Mouse (Mus musculus): ENCODE measurements around the gene Strip2.

Gene Strip2

DNA sequence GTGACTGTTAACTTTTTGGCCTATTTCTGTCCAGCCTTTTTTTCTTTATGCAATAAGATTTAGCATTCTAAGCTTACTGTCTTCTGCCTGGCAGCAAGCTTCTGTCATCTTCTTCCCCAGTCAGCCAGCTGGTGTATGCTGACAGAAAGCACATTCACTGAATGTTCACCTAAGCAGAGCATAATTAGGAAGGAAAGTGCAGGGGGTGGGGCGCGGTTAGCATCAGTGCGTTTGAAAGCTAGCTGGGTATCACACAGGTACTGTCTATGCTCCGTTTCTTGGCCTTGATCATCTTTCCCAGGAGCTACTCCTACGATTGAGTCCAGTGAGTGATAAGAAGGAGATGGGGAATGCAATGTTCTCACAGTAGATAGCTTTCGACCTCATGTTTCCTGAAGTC lies 13.9 kb downstream of the Strip2 start:
- DNase-seq: no peak

DNA sequence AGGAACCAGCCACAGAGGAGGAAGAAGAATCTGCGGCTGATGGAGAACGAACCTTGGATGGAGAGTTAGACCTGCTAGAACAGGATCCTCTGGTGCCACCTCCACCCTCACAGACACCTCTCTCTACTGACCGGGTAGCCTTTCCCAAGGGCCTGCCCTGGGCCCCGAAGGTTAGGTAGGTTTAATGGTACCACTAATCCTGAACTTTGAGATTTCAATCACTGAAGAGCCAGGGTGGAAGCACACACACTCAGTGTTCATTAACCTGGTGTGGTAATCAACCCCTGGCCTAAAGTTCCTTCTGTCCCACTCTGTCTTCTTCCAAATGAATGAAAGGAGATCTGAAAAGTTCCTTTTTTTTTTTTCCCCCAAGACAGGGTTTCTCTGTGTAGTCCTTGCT lies 14.4 kb downstream of the Strip2 start:
- DNase-seq: no peak

GRCm38 (mm10) chr6:29935741-29936140 lies 18.9 kb downstream of the Strip2 start:
- DNase-seq: no peak

- DNase-seq: no peak
Observed at GRCm38 (mm10) chr6:29940428-29940827, 23.6 kb downstream of the Strip2 start.

DNA sequence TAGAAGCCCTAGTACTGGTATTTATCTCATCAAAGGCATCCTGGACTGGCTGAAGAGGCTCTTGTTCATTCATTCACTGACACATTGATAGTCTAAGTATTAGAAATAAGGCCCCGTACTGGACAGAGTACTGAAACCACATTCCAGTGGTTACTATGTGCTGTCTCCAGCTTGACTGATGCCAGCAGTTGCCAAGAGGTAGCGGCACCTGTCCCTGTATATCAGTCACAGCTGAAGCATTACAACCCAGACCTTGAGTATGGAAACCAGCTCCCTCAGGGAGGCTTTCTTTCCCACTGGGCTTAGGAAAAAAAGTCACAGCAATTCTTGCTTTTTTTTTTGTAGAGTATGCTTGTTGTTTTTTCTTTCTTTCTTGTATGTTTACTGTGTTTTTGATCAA lies 24.2 kb downstream of the Strip2 start:
- no peak for DNase-seq

DNA sequence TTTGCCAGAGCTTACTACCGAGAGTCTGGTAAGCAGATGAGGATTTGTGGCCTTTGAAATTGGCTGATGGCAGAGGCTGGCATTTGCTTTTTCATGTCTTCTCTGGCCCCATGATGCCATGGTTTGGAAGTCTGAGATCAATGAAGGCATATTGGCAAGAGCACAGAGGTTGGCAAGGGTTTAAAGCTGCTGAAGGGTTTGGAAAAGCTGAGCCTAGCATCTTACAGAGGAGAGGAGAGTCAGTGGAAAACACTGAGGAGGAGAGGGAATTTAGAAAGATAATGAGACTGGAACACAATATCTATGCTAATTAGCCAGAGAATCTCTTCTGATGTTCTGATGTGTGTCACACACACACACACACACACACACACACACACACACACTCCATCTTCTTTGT lies 27.7 kb downstream of the Strip2 start:
- no peak for DNase-seq

GRCm38 (mm10) chr6:29946568-29946967 lies 29.8 kb downstream of the Strip2 start:
- no peak for DNase-seq

GRCm38 (mm10) chr6:29947823-29948222 lies 31.0 kb downstream of the Strip2 start:
- no peak for DNase-seq

- DNase-seq: no peak
Observed at GRCm38 (mm10) chr6:29956749-29957148, 39.9 kb downstream of the Strip2 start.

DNA sequence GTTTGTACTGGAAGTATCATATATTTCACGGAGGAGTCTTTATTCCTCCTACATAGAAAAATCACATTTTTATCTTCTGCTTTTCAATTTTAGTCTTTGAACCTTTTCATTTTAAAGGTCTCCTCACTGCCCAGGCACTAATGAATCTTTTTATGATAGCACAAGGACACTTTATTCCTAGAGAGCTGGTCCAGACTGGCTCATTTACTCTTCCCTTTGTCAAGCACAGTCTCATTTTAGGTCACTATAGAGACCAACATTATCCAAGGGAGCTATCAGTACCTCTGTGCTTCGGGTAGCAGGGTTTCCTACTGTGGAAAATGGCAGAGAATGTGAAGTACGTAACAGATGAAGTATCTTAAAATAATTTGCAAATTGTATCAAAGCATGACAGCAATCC lies 41.9 kb downstream of the Strip2 start:
- no peak for DNase-seq

DNA sequence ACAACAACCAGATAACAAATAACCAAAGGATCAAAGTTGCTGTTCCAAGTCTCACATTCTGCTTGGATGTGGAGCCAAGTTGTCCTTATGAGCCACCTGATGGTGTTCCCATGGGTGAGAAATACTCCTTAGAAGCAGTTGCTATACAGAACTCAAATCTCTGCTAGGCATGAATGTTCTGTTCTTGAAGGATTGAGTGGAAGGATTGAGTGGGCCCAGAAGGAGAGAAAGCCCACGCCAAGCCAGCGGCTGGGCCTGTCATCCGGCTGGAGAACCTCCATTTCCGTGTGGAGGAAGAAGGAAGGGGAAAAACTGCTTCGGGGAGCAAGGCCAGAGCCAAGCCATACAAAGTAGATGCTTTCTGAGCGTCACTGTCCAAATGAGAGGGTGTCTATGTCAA lies 44.3 kb downstream of the Strip2 start:
- no peak for DNase-seq

DNA sequence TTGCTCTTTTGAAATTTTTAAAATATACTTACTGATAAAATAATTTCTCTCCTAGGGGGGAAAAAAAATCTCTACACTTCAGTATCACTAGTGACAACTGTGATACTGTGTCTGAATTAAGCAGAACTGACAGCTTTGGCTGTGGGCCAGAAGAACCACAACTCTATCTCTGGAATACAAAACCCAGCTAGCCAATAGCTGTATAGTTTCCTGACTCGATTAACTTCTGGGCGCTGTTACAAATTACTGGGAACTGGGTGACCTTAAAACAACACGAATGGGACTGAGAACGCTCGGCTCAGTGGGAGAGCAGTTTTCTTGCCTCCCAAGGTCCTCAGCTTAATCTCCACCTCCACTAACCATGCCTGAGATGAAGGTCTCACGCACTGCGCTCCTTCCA lies 51.1 kb downstream of the Strip2 start:
- no peak for DNase-seq

GRCm38 (mm10) chr6:29973341-29973740 lies 56.5 kb downstream of the Strip2 start:
- DNase-seq: no peak

DNA sequence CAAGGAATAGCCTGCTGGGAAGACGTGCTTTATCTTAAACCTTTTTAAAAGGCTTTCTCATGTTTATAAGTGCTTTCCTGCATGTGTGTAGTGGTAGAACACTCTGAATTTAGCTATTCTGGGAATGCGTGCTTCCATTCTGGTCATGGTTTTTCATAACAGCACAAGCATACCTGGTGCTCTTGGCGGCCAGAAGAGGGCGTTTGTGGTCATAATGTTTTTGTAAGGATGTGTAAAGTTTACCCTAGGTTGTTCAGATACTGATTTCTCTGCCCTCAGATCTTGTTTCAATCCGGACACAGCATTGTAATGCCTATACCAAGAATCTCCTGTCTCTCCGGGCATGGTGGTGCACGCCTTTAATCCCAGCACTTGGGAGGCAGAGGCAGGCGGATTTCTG lies 58.0 kb downstream of the Strip2 start:
- no peak for DNase-seq

GRCm38 (mm10) chr6:29980461-29980860 lies 63.6 kb downstream of the Strip2 start:
- DNase-seq: no peak

DNA sequence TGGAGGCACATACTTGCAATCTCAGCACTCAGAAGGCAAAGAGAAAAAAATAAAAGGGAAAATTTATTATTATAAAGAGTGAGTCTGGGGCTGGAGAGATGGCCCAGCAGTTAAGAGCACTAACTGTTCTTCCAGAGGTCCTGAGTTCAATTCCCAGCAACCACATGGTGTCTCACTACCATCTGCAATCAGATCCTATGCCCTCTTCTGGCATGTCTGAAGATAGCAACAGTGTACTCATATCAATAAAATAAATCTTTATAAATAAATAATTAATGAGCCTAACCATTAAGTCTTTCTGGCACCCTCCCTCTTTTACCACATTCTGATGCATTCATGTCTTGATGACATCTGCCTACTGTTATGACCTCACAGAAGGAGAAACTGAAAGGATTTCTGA lies 65.0 kb downstream of the Strip2 start:
- DNase-seq: no peak

DNA sequence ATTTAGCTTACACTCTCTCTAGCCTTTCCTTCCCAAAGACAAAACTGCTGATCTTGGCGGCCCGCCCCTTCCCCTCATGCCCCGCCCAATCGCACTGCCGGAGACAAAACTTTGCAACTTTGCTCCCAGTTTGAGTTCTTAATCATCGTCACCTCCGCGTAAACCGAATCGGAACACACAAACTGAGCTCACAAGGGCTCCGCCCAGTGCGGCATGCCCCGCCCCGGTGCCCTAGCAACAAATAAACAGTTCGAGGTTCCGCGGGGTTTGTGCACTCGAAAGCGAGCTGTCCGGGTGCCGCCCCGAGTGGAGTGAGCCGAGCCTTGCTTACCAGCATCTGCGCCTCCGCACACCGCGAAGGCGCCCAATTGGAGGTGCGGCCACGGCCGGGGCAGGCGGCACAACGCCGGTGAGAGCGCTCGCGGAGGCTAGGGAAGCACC lies 68.3 kb downstream of the Strip2 start:
- DNase-seq: peak; percentile 87

- no peak for DNase-seq
Observed at GRCm38 (mm10) chr6:29985504-29985903, 68.7 kb downstream of the Strip2 start.

GRCm38 (mm10) chr6:29985986-29986385 lies 69.2 kb downstream of the Strip2 start:
- peak; percentile 3 for DNase-seq

DNA sequence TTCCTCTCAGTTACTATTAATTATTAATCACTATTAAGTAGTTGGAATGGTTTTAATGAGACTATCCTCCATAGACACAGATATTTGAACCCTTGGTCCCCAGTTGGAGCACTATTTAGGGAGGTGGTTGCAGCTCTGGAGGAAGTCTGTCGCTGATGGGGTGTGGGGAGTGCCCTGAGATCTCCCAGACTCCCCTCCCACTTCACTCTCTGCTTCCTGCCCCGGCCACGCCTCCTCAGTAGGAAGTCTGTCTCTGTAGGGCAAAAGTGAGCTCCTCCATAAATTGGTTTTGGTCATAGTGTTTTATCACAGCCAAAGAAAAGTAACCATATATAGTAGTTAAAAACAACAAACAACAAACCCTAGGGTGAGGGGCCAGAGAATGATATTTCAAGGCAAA lies 70.4 kb downstream of the Strip2 start:
- peak; percentile 14 for DNase-seq

DNA sequence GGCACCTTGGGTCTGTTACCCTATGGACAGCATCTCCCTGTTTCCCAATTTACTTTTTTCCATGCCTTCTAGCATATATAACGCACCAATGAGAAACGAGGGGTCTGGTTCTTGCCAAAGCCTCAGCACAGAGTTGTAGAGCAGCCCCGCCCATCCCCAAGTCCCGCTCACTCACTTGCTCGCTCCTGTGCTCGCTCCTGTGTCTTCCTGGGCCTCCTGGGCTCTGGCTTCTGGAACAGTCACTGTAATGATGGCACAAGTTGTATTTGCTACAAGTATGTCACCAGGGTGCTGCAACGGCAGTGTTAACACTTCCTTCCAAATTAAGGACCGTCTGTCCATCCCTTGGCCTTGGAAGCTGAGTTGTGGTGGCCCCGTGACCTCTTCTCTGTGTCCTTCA lies 81.3 kb downstream of the Strip2 start:
- no peak for DNase-seq

DNA sequence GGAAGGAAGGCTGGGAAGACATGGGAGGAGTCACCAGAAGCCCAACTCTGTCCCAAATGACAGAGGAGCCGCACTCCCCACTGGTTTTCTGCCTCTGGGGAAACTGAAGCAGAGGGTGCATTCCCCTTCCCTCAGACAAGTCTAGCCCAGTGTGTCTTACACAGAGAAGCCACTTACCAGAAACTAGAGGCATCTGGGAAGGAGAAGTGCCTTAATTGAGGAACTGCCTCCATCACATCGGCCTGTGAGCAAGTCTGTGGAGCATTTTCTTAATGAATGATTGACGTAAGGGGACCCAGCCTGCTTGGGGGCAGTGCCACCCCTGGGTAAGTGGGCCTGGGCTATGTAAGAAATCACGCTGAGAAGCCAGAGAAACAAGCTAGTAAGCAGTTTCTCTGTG lies 82.0 kb downstream of the Strip2 start:
- no peak for DNase-seq

GRCm38 (mm10) chr6:30002628-30003027 lies 85.8 kb downstream of the Strip2 start:
- no peak for DNase-seq

DNA sequence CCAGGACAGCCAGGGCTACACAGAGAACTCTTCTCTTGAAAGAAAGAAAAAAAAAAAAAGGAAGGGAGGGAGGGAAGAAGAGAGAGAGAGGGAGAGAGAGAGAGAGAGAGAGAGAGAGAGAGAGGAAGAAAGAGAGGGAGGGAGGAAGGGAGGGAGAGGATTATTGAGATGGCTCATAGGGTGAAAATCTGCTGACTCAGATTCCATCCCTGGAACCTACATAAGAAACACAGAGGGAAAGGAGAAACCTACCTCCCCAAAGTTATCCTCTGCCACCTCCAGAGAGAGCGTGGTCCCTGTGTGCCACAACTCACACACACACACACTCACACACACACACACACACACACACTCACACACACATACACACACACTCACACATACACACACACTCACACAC lies 89.0 kb downstream of the Strip2 start:
- no peak for DNase-seq

DNA sequence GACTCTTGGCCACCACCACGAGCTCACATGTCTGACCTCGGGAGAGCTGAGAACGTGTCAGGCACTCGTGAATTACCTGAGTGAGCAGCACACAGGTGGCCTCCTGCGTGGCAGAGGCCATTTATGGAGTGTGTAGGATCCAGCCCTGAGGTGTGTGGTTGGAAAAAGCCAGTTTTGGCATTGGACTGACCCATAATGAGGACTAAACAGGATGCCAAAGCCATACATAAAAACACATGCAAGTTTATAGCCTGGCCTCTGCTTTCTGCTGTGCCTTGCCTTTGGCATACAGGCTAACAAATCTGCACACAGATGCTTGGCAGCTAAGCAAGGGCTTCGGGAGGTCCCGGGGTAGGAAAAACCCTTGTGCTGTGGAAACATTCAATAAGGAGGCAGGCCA lies 92.4 kb downstream of the Strip2 start:
- no peak for DNase-seq

Data from thymus, postnatal 25 days (tissue).